Mouse (Mus musculus) urinary bladder, adult 2 months (tissue): Measurements from ENCODE around the gene Extl2. TPM values are rescaled to one million over a fixed set of nuclear protein-coding genes. Genes with fewer than 3 reads are reported as not detected.

Experiments used
- polyA plus RNA-seq: library from polyadenylated mRNA; depleted of rRNA; stranded (reverse); fragments of >200 nt; gene quantifications from 2 replicates; pipeline ENCODE4 v1.2.3, GENCODE M21; 2012; rRNA removed

Gene Extl2
- polyA plus RNA-seq, 1 experiment = 12.2 TPM

Other genes starting within 250 kb of the Extl2 start
- gene Dph5, start 119.6 kb upstream of the Extl2 start, polyA plus RNA-seq = 13.4 and 14.3 TPM in 2 replicates
- 23.9 and 28.3 TPM in 2 replicates for gene Slc30a7, start 56 bp upstream of the Extl2 start, polyA plus RNA-seq
- 43.3 and 46.6 TPM in 2 replicates for gene Vcam1, start 122.2 kb downstream of the Extl2 start, polyA plus RNA-seq
- 1.1 and 1.2 TPM in 2 replicates for gene Gpr88, start 246.0 kb downstream of the Extl2 start, polyA plus RNA-seq